Mouse (Mus musculus) heart, postnatal 0 days (tissue): ENCODE measurements at regions not wholly inside any gene's neighbourhood (a gene's known extent, or its start where the extent isn't known, plus 50 kb on each side); places are given as distances from the start of the nearest gene placed in this dataset.

Source experiments
- ATAC-seq: fragments of 200-750 bp; cut with Nextera tagmentation; 2 replicates; pipeline ENCODE4 v1.8.0; 2017; ENCODE audit warnings: low read depth, moderate number of reproducible peaks, moderate library complexity; ENCODE audit not compliant: insufficient read depth
- DNase-seq: peaks from one replicate; pipeline ENCODE4 v3.0.0-alpha.2; 2016; ENCODE audit warnings: low spot score
- H3K27ac ChIP-seq: fragments of 300-500 bp; sonication (generic); 2 replicates; pipeline ENCODE4 v1.5.1; 2014; ENCODE audit warnings: low read depth, mild to moderate bottlenecking
- H3K27me3 ChIP-seq: fragments of 300-500 bp; sonication (generic); 2 replicates; pipeline ENCODE4 v1.6.1; 2014; ENCODE audit warnings: low read length, mixed read lengths; ENCODE audit not compliant: control insufficient read depth, insufficient read depth
- H3K36me3 ChIP-seq: fragments of 300-500 bp; sonication (generic); replicated peaks from 2 replicates; pipeline ENCODE4 v1.6.1; 2014; ENCODE audit warnings: low read length, mixed read lengths; ENCODE audit not compliant: control insufficient read depth, insufficient read depth
- H3K4me1 ChIP-seq: fragments of 300-500 bp; sonication (generic); 2 replicates; pipeline ENCODE4 v1.6.1; 2014; ENCODE audit warnings: antibody characterized with exemption; ENCODE audit not compliant: control insufficient read depth, insufficient read depth
- H3K4me2 ChIP-seq: fragments of 300-500 bp; sonication (generic); 2 replicates; pipeline ENCODE4 v1.6.1; 2014; ENCODE audit warnings: low read depth, mild to moderate bottlenecking, low read length, moderate library complexity
- H3K4me3 ChIP-seq: fragments of 300-500 bp; sonication (generic); 2 replicates; pipeline ENCODE4 v1.5.1; 2014; ENCODE audit warnings: low read depth, low read length
- H3K9ac ChIP-seq: fragments of 300-500 bp; sonication (generic); replicated peaks from 2 replicates; pipeline ENCODE4 v1.6.1; 2014; ENCODE audit warnings: low read depth, low read length, mixed read lengths
- H3K9me3 ChIP-seq: fragments of 300-500 bp; sonication (generic); replicated peaks from 2 replicates; pipeline ENCODE4 v1.6.1; 2016; ENCODE audit warnings: low read length; ENCODE audit not compliant: control insufficient read depth
- CTCF ChIP-seq: IDR thresholded peaks from 2 replicates; pipeline ENCODE4 v1.5.1; 2016; ENCODE audit warnings: antibody characterized with exemption, control low read depth, low read depth
- EP300 ChIP-seq: IDR thresholded peaks from 2 replicates; pipeline ENCODE4 v1.6.1; 2016; ENCODE audit warnings: antibody characterized with exemption, low read depth
- WGBS: fragments of 180-500 bp; shearing (Covaris S2); extraction: QIAGEN DNeasy Blood & Tissue Kit; methylation state at CpG from one replicate; pipeline ENCODE4 v1.1.7; 2014; 5-methylcytosine and 5-hydroxymethylcytosine counted together

DNA sequence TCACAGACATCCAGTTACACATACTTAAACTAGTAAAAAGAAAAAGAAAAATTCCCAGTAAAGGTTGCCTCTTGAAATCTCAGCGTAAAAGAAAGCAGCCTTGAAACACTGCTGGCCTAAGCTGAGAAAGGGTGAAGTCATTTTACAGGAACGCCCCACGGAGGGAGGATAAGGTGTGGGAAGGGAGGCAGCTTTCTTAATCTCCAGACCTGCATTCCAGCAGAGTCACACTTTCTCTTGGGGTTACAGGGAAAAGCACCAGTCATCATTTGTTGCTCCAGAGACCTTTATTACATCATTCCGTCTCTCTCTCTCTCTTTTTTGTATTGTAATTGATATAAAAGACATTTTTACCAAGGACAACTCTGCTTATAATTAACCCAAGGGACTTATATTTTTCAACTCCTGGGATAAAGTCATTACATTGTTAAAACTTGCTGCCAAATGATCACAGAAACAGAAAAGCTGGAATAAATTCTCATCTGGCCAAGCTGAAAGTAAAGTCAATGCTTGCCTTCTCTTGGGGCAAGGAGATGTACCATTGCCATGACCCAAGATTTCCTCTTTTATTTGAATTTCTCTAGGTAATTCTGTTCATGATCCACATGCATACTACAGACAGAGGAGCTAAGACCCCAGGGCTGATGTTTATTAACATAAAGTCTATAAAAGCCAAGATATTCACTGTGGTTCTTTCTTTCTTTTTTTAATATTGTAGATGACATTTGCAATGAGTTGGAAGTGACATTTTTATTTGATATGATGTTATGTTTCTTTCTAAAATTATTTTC lies 196.9 kb downstream of the Twistnb start:
- no peak for DNase-seq

DNA sequence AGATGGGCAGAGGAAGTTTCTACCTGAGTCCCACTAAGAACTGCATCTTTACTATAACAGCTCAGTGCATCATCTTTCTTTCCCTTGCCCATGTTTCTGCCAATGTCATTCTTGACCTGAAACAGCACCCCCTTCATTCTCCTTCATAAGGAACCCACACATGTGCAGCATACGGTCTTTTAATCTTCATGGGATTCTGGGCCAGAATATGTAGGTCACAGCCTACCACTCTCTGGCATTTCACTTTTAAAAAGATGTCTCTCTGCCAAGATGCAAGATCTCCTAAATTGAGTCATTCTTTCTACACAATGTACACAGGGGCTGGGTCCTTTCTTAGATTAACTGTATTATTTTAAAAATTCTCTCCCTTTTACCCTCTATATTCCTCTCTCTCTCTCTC lies 223.2 kb downstream of the Twistnb start:
- H3K4me1 ChIP-seq, result no peaks in the 10 kb centered on the region
- no peak overlapping the region for H3K9ac ChIP-seq
- no peak overlapping the region for H3K4me2 ChIP-seq
- 74% methylated on average over 1 of the region's 1 CpGs for WGBS
- H3K9me3 ChIP-seq, result no peaks in the 10 kb centered on the region
- H3K4me3 ChIP-seq, result no peak overlapping the region
- no peak for DNase-seq
- no peak for TF ChIP-seq EP300
- no peak for TF ChIP-seq CTCF
- no peaks in the 10 kb centered on the region for H3K36me3 ChIP-seq
- H3K27me3 ChIP-seq, result no peaks in the 10 kb centered on the region
- H3K27ac ChIP-seq, result no peak overlapping the region
- ATAC-seq, result no peak

More for the DNA sequence above, 196.9 kb downstream of the Twistnb start:
- no peak overlapping the region for H3K4me2 ChIP-seq
- no peaks in the 10 kb centered on the region for H3K27me3 ChIP-seq
- no peak overlapping the region for H3K27ac ChIP-seq
- H3K36me3 ChIP-seq, result no peaks in the 10 kb centered on the region
- ATAC-seq, result no peak
- no peaks in the 10 kb centered on the region for H3K4me1 ChIP-seq
- H3K9me3 ChIP-seq, result no peaks in the 10 kb centered on the region
- no peak overlapping the region for H3K9ac ChIP-seq
- WGBS, result 38% methylated on average over 4 of the region's 4 CpGs
- TF ChIP-seq EP300, result no peak
- no peak for TF ChIP-seq CTCF
- no peak overlapping the region for H3K4me3 ChIP-seq

DNA sequence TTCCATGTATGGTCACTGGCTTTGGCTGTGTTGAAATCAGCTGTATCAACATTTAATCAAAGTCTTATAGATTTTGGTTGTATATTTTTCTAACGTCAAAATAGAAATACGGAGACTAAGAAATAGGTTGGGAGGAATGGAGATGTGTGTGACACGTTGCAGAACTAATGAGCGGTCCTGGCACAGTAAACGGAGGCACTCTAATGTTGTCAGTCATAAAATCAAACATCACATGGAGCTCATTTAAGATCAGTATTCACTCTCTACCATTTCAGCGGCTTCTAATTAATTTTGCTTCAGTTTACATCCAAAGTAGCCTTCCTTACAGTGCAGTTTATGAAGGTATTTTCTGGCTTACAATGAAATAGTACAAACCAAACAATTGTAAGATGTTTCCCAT lies 246.1 kb downstream of the Twistnb start:
- H3K9ac ChIP-seq, result no peak overlapping the region
- ATAC-seq (no peak), DNase-seq (no peak)
- H3K27me3 ChIP-seq, result no peaks in the 10 kb centered on the region
- H3K9me3 ChIP-seq, result no peaks in the 10 kb centered on the region
- TF ChIP-seq CTCF (no peak), EP300 (no peak)
- H3K4me1 ChIP-seq, result no peaks in the 10 kb centered on the region
- 88% methylated on average over 6 of the region's 6 CpGs for WGBS
- H3K4me2 ChIP-seq, result no peak overlapping the region
- no peak overlapping the region for H3K27ac ChIP-seq
- no peaks in the 10 kb centered on the region for H3K36me3 ChIP-seq
- H3K4me3 ChIP-seq, result no peak overlapping the region

DNA sequence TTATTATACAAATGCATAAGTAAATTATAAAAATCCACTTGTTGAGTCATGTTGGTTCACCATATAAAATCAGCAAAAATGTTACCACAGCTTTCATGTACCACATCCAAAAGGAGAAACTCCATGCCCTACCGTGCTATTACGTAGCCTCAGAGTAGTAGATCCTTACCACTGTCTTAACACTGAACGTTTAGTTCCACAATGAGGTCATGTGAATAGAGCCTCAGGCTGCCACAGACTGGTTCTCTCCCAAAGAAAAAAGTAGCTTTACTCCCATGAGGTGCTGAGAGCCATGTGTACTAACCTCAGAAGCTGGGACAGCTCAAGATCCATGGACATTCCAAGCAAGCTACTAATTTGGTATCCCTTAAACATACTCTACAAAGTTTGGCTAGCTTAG lies 235.4 kb upstream of the Ferd3l start:
- 75% methylated on average over 3 of the region's 3 CpGs for WGBS
- Histone ChIP-seq H3K36me3 (no peaks in the 10 kb centered on the region), H3K9me3 (no peaks in the 10 kb centered on the region), H3K4me2 (no peak overlapping the region), H3K4me3 (no peak overlapping the region), H3K27ac (no peak overlapping the region), H3K4me1 (no peaks in the 10 kb centered on the region), H3K27me3 (no peaks in the 10 kb centered on the region), H3K9ac (no peak overlapping the region)
- ATAC-seq, result no peak
- TF ChIP-seq CTCF (no peak), EP300 (no peak)
- no peak for DNase-seq

DNA sequence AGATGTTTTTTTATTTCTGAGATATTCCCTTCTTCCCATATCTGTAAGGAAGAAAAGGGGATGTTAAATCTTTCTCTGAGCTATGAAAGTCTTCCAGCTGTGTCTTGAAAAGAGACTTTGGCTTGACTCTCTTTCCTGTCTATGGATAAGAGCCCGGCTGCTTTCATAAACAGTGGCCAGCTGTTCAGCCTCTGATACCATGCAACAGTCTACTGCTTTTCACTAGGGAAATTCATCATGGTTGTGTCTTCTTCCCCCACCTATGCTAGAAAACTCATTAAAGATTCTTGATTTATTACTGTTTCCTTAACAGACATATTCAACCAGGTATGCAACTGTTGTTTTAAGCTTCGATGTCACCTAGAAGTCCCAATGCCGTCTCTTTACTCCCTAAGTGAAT lies 213.8 kb upstream of the Ferd3l start:
- no peak for DNase-seq
- no peak overlapping the region for H3K27ac ChIP-seq

DNA sequence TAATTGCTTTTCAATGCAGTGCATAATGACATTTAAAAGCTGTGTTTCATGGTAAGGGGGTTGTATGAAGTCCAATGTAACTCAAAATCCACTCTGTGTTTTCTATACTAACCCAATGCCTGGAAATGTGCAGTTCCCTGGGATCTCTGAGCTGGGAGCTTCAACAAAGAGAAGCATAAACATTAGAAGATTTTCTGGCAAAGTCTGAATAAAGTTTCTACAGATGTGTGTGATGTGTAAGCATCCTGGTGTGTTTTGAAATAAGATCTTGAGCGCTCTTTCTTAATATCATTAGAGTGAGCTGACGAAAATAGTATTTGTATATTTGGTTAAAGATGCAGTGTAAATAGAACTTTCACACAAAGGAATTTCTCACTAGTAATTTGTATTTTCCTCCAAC lies 212.2 kb upstream of the Ferd3l start:
- ATAC-seq (no peak), DNase-seq (no peak)
- Histone ChIP-seq H3K9ac (no peak overlapping the region), H3K36me3 (no peaks in the 10 kb centered on the region), H3K27ac (no peak overlapping the region), H3K9me3 (no peaks in the 10 kb centered on the region), H3K4me1 (no peaks in the 10 kb centered on the region), H3K4me2 (no peak overlapping the region), H3K27me3 (no peaks in the 10 kb centered on the region), H3K4me3 (no peak overlapping the region)
- WGBS, result 86% methylated on average over 2 of the region's 2 CpGs
- TF ChIP-seq CTCF (no peak), EP300 (no peak)

More for the DNA sequence above, 213.8 kb upstream of the Ferd3l start:
- Histone ChIP-seq H3K36me3 (no peaks in the 10 kb centered on the region), H3K4me2 (no peak overlapping the region), H3K27me3 (no peaks in the 10 kb centered on the region), H3K9ac (no peak overlapping the region), H3K9me3 (no peaks in the 10 kb centered on the region), H3K4me1 (no peaks in the 10 kb centered on the region), H3K4me3 (no peak overlapping the region)
- ATAC-seq, result no peak
- 60% methylated on average over 3 of the region's 3 CpGs for WGBS
- TF ChIP-seq EP300, result no peak
- no peak for TF ChIP-seq CTCF
